21 mouse cellular contexts compared by ENCODE assay signal in the genomic region with DNA sequence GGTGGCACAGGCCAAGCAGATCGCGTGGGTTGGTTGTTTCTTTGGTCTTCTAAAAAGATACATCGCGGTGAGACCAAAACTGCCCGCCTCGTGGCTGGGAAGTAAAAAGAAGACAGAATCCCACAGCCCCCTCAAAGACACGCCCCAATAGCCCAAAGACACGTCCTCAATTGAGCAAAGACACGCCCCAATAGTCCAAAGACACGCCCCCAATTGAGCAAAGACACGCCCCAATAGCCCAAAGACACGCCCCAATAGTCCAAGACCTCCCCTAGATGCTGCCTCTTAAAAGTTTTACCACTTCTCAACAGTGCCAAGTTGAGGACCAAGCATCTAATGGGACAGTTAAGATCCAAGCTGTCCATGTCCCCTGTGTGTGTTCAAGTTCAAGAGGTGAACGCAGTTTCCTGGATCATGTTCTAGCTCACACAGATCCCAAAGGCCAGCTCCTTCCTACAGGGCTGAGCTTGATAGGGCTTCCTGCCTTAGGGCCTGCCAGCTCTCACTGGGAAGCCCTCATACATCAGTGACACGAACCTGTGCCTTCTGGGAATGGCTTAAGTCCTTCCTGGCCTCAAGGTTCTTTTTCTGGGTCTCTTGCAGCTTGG. TPM values are rescaled to one million over a fixed set of nuclear protein-coding genes. Genes with fewer than 3 reads are reported as not detected.
DNase-seq lines count a peak whose midpoint lies in the region; ATAC-seq and TF ChIP-seq lines count a peak whose summit lies in the region.
"Had no signal": no experiment of that assay in that cellular context is flagged by ENCODE, and none has a peak within 500 bp of the region (broad histone marks: within the 10 kb centered on the region; RNA-seq: fewer than 3 reads in every experiment).

No protein-coding gene starts in this region.

- TF ChIP-seq EP300 in heart, adult 2 months (IDR thresholded peaks at IDR 0.05; ENCODE audit: insufficient read depth, low read depth, low read length): peak; percentile 83

- peaks cover 7% of the 10 kb centered on the region; the same call in 1 of the 2 replicates for H3K9me3 ChIP-seq in heart, embryonic 16.5 days (replicated peaks; ENCODE audit: control insufficient read depth, low read length)
- H3K9me3 ChIP-seq: forebrain, embryonic 15.5 days had no signal

- no peak overlapping the region for H3K4me2 ChIP-seq in heart, embryonic 16.5 days (ENCODE audit: low read depth, low read length)
- H3K4me2 ChIP-seq: forebrain, embryonic 15.5 days had no signal

- H3K79me2 ChIP-seq in heart, adult 2 months (replicated peaks; ENCODE audit: control insufficient read depth, insufficient read depth, low read length): no peaks in the 10 kb centered on the region

- H3K27ac ChIP-seq in heart, adult 2 months: peak overlapping the region; percentile 84
- H3K27ac ChIP-seq in testis, adult 2 months (ENCODE audit: control insufficient read depth, insufficient read depth, low read depth, low read length): no peak overlapping the region
- H3K27ac ChIP-seq in heart, embryonic 16.5 days (ENCODE audit: low read length): peak overlapping the region; percentile 65
- H3K27ac ChIP-seq: forebrain, embryonic 15.5 days; hindbrain, postnatal 0 days had no signal

- 0 out of 2 replicates have a peak overlapping the region, but pooled peaks have one; percentile 1 for H3K9ac ChIP-seq in heart, adult 2 months (ENCODE audit: low read depth, low read length)
- H3K9ac ChIP-seq in heart, embryonic 16.5 days (ENCODE audit: low read length): no peak overlapping the region
- H3K9ac ChIP-seq: forebrain, embryonic 15.5 days had no signal

- DNase-seq in heart, adult 2 months: peak in 1 of 2 experiments; percentile 61
- no peak for DNase-seq in heart, postnatal 4 days
- DNase-seq in testis, postnatal 10 days (ENCODE audit: low spot score): no peak
- DNase-seq in skeletal muscle tissue, adult 2 months (ENCODE audit: low read depth, low spot score): peak; percentile 31
- DNase-seq in cerebellum, postnatal 14 days: no peak
- DNase-seq: adrenal gland, postnatal 36 days; B cell, adult 2 months; cerebellum, postnatal 10 days; gastrocnemius, postnatal 10 days; right cerebral cortex, postnatal 14 days; thymus, adult 2 months had no signal

- no peak for TF ChIP-seq CTCF in heart, adult 2 months (IDR thresholded peaks at IDR 0.05)
- TF ChIP-seq CTCF in testis, adult 2 months (IDR thresholded peaks at IDR 0.05; ENCODE audit: control insufficient read depth, insufficient read depth, insufficient replicate concordance, low read depth, low read length): no peak

- 41% methylated on average over 14 of the region's 14 CpGs for WGBS in heart, adult 2 months
- whole genome bisulfite sequencing in heart, embryonic 16.5 days: 54% methylated on average over 14 of the region's 14 CpGs

- no peaks in the 10 kb centered on the region for H3K27me3 ChIP-seq in heart, adult 2 months (ENCODE audit: control insufficient read depth, insufficient read depth, low read length)
- H3K27me3 ChIP-seq in testis, adult 2 months (ENCODE audit: control insufficient read depth, insufficient read depth, low read length): no peaks in the 10 kb centered on the region
- peaks cover 2% of the 10 kb centered on the region; the same call in 1 of the 2 replicates for H3K27me3 ChIP-seq in heart, embryonic 16.5 days (ENCODE audit: control insufficient read depth, insufficient read depth, low read length)
- H3K27me3 ChIP-seq: forebrain, embryonic 15.5 days had no signal

- no peak for ATAC-seq in heart, embryonic 16.5 days (replicated peaks; ENCODE audit: extremely low read depth, insufficient read depth, low FRiP score)
- no peak for ATAC-seq in megakaryocyte, adult 5-6 weeks (ENCODE audit: poor library complexity, severe bottlenecking)
- ATAC-seq: forebrain, embryonic 15.5 days; hindbrain, postnatal 0 days; midbrain, embryonic 16.5 days had no signal

- peaks cover 16% of the 10 kb centered on the region; the same call in 1 of the 2 replicates for H3K36me3 ChIP-seq in heart, adult 2 months (ENCODE audit: control insufficient read depth, insufficient read depth, low read length)
- no peaks in the 10 kb centered on the region for H3K36me3 ChIP-seq in testis, adult 2 months (ENCODE audit: control insufficient read depth, insufficient read depth, low read length)
- peaks cover 3% of the 10 kb centered on the region; the same call in 1 of the 2 replicates for H3K36me3 ChIP-seq in heart, embryonic 16.5 days (ENCODE audit: control insufficient read depth, insufficient read depth)
- H3K36me3 ChIP-seq: forebrain, embryonic 15.5 days had no signal

- peaks cover 32% of the 10 kb centered on the region for H3K4me1 ChIP-seq in heart, adult 2 months (ENCODE audit: control insufficient read depth, insufficient read depth, low read length)
- peaks cover 2% of the 10 kb centered on the region for H3K4me1 ChIP-seq in testis, adult 2 months (ENCODE audit: control insufficient read depth, insufficient read depth, low read length)
- H3K4me1 ChIP-seq in heart, embryonic 16.5 days (ENCODE audit: control insufficient read depth, insufficient read depth, low read length): peaks cover 2% of the 10 kb centered on the region; the same call in 1 of the 2 replicates
- H3K4me1 ChIP-seq: forebrain, embryonic 15.5 days had no signal

- TF ChIP-seq POLR2A in heart, adult 2 months (IDR thresholded peaks at IDR 0.05; ENCODE audit: insufficient read depth, low read depth, low read length): peak; percentile 86; the same call in 1 of the 2 replicates
- TF ChIP-seq POLR2A in testis, adult 2 months (IDR thresholded peaks at IDR 0.05; ENCODE audit: control insufficient read depth, low read depth, low read length): no peak

- intact Hi-C loops in heart, adult 2 months (cut with DNase I): no loop called here

- no peak overlapping the region for H3K4me3 ChIP-seq in heart, adult 2 months
- H3K4me3 ChIP-seq in testis, adult 2 months (ENCODE audit: control insufficient read depth, low read depth, low read length): peak overlapping the region; percentile 41
- H3K4me3 ChIP-seq in heart, embryonic 16.5 days (ENCODE audit: low read length): no peak overlapping the region
- H3K4me3 ChIP-seq: erythroblast, embryonic 14.5 days; forebrain, embryonic 15.5 days had no signal

RNA-seq across cellular contexts. Expression of a gene that starts 8.7 kb away (rescaled TPM):
- total RNA-seq in heart, adult 2 months (2021): 10 to 100 TPM; 51.6 to 70.1 TPM
- 102 and 143 TPM in 2 replicates for polyA plus RNA-seq in heart, adult 2 months (2012; rRNA removed)
- total RNA-seq in heart, postnatal 4 days (2021): 10 to 100 TPM; 32.3 to 36.2 TPM
- 2.5 and 2.7 TPM in 2 replicates for polyA plus RNA-seq in testis, adult 2 months (2012; rRNA removed)
- 11.6 TPM in 2 replicates for polyA plus RNA-seq in heart, embryonic 16.5 days (2015; fragmentation: Nextera tagmentation; extraction: Ambion mirVana)
- 56.1 and 63.1 TPM in 2 replicates for total RNA-seq in megakaryocyte, adult 5-6 weeks (2015)
- total RNA-seq in megakaryocyte, adult 5-6 weeks (2017): 37.9 and 40.4 TPM in 2 replicates
- polyA plus RNA-seq: erythroblast, embryonic 14.5 days had no signal

RNA-seq across cellular contexts. Expression of a gene that starts 21.7 kb away (rescaled TPM):
- 1 to 10 TPM; 1.4 to 1.5 TPM for total RNA-seq in heart, adult 2 months (2021)
- polyA plus RNA-seq in heart, adult 2 months (2012; rRNA removed): 4.5 and 5.3 TPM in 2 replicates
- total RNA-seq in heart, postnatal 4 days (2021): 1 to 10 TPM; 6.2 to 7.4 TPM
- 11.0 and 14.7 TPM in 2 replicates for polyA plus RNA-seq in testis, adult 2 months (2012; rRNA removed)
- 4.2 and 4.9 TPM in 2 replicates for polyA plus RNA-seq in heart, embryonic 16.5 days (2015; fragmentation: Nextera tagmentation; extraction: Ambion mirVana)
- total RNA-seq in megakaryocyte, adult 5-6 weeks (2015): not detected in 2 replicates
- not detected in 2 replicates for total RNA-seq in megakaryocyte, adult 5-6 weeks (2017)
- total RNA-seq: megakaryocyte progenitor cell, adult 5-6 weeks had no signal
- polyA plus RNA-seq: erythroblast, embryonic 14.5 days had no signal

RNA-seq across cellular contexts. Expression of a gene that starts 38.3 kb away (rescaled TPM):
- 1 to 10 TPM; 2.3 to 2.6 TPM for total RNA-seq in heart, adult 2 months (2021)
- polyA plus RNA-seq in heart, adult 2 months (2012; rRNA removed): 5.3 and 5.6 TPM in 2 replicates
- 1 to 10 TPM; 6.1 to 7.3 TPM for total RNA-seq in heart, postnatal 4 days (2021)
- polyA plus RNA-seq in testis, adult 2 months (2012; rRNA removed): 1.2 and 1.5 TPM in 2 replicates
- polyA plus RNA-seq in heart, embryonic 16.5 days (2015; fragmentation: Nextera tagmentation; extraction: Ambion mirVana): 6.6 and 9.1 TPM in 2 replicates
- 0.02 and 0.57 TPM in 2 replicates for total RNA-seq in megakaryocyte, adult 5-6 weeks (2015)
- 0.11 TPM in 1 of 2 replicates, not detected in the other for total RNA-seq in megakaryocyte, adult 5-6 weeks (2017)

RNA-seq across cellular contexts. Expression of a gene that starts 51.1 kb away (rescaled TPM):
- total RNA-seq in heart, adult 2 months (2021): not detected
- polyA plus RNA-seq in heart, adult 2 months (2012; rRNA removed): not detected in 2 replicates
- total RNA-seq in heart, postnatal 4 days (2021): not detected
- not detected in 2 replicates for polyA plus RNA-seq in testis, adult 2 months (2012; rRNA removed)
- polyA plus RNA-seq in heart, embryonic 16.5 days (2015; fragmentation: Nextera tagmentation; extraction: Ambion mirVana): not detected in 2 replicates
- total RNA-seq in megakaryocyte, adult 5-6 weeks (2015): not detected in 2 replicates
- not detected in 2 replicates for total RNA-seq in megakaryocyte, adult 5-6 weeks (2017)
- total RNA-seq: adrenal gland, postnatal 36 days; gastrocnemius, postnatal 10 days; heart, postnatal 14 days; hindbrain, postnatal 0 days; megakaryocyte progenitor cell, adult 5-6 weeks had no signal
- polyA plus RNA-seq: erythroblast, embryonic 14.5 days; forebrain, embryonic 15.5 days; hindbrain, postnatal 0 days; limb, embryonic 11.5 days; midbrain, embryonic 16.5 days had no signal

RNA-seq across cellular contexts. Expression of a gene that starts 57.7 kb away (rescaled TPM):
- not detected for total RNA-seq in heart, adult 2 months (2021)
- not detected in 2 replicates for polyA plus RNA-seq in heart, adult 2 months (2012; rRNA removed)
- not detected for total RNA-seq in heart, postnatal 4 days (2021)
- polyA plus RNA-seq in testis, adult 2 months (2012; rRNA removed): 8.2 and 9.4 TPM in 2 replicates
- not detected in 2 replicates for polyA plus RNA-seq in heart, embryonic 16.5 days (2015; fragmentation: Nextera tagmentation; extraction: Ambion mirVana)
- total RNA-seq in megakaryocyte, adult 5-6 weeks (2015): not detected in 2 replicates
- total RNA-seq in megakaryocyte, adult 5-6 weeks (2017): not detected in 2 replicates
- total RNA-seq: adrenal gland, postnatal 36 days; gastrocnemius, postnatal 10 days; heart, postnatal 14 days; megakaryocyte progenitor cell, adult 5-6 weeks had no signal
- polyA plus RNA-seq: erythroblast, embryonic 14.5 days; forebrain, embryonic 15.5 days; limb, embryonic 11.5 days; midbrain, embryonic 16.5 days had no signal
